Mouse (Mus musculus): ENCODE data around the gene Tmem95. TPM values are rescaled to one million over a fixed set of nuclear protein-coding genes. Genes with fewer than 3 reads are reported as not detected.
A peak's percentile ranks its signal among the peaks of the same experiment; 100 is the strongest.

Tmem95 gene
- polyA plus RNA-seq (2012; ENCODE audit: insufficient read depth, insufficient read length, low replicate concordance, missing spikeins) = not detected in 2 replicates

DNA sequence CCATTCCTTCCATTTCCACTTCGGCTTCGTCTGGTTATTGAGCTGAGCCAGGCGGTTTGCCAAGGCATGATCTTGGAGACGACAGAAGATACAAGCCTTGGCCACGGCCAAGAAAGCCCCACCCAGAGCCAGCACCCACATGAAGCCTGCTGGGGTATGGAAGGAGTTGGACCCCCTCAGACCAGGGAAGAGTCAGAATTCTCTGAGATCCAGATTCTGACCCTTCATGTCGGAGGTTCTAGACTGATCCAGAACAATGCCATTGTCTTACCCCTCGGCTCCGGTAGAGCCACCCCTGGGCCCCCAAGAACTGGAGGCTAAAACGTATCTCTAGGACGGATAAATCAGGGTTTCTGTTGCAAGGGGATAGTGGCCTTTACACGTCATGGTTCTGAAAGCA is at the start of gene Tmem95:
TSS of gene Tmem95 (minus strand) at position 141 of the 400 bp plus-strand sequence.
- Histone ChIP-seq H3K4me3 (ENCODE audit: insufficient read depth, low read depth, low read length) (no peak within 1 kb of the TSS), H3K4me1 (ENCODE audit: control insufficient read depth, insufficient read depth, low read length) (peaks cover 22% of the 10 kb centered on the region), H3K27ac (ENCODE audit: insufficient read depth, low read depth, low read length) (no peak within 1 kb of the TSS)
- TF ChIP-seq CTCF (IDR thresholded peaks at IDR 0.05; ENCODE audit: insufficient read depth, low read depth, low read length) = no peak
- TF ChIP-seq POLR2A (IDR thresholded peaks at IDR 0.05; ENCODE audit: insufficient read depth, low read depth, low read length) = no peak
- 80% methylated on average over 11 of the region's 11 CpGs for WGBS

DNA sequence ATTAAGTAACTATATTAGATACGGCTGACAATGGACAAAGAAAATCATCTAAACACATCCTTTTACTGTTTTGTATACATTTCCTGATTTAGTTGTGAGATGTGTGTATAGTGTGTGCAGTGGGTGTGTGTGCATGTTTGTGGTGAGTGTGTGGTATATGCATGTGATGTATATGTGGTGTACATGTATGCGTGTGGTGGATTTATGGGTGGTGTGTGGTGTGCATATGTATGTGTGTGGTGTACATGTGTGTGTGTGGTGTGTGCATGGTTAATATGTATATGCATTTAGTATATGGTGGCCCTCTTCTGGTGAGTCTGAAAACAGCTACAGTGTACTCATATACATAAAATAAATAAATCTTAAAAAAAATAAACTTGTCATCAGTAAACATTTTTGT is 49.7 kb upstream of the Tmem95 start:
- no peak overlapping the region for H3K4me3 ChIP-seq (ENCODE audit: insufficient read depth, low read depth, low read length)
- TF ChIP-seq CTCF (IDR thresholded peaks at IDR 0.05; ENCODE audit: insufficient read depth, low read depth, low read length) (no peak), POLR2A (IDR thresholded peaks at IDR 0.05; ENCODE audit: insufficient read depth, low read depth, low read length) (no peak)
- 99% methylated on average over 2 of the region's 2 CpGs for WGBS
- no peaks in the 10 kb centered on the region for H3K4me1 ChIP-seq (ENCODE audit: control insufficient read depth, insufficient read depth, low read length)
- H3K27ac ChIP-seq (ENCODE audit: insufficient read depth, low read depth, low read length) = no peak overlapping the region

DNA sequence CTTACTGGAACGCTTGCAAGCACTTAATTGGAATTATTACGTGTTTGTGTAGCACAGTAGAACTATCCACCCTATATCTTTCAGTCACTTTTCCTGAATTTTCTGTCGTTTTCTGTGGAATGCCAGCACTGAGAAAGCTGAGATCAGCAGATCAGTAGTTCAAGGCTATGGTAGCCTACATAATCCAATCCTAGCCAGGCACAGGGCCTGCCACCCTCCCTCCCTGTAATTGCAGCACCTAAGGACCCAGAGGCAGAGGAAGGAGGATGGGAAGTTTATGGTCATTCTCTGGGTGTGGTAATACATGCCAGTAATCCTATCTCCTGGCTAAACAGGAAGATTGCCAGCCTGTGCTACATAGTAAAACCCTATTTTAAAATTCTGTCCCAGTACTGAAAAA is 45.0 kb upstream of the Tmem95 start:
- TF ChIP-seq CTCF (IDR thresholded peaks at IDR 0.05; ENCODE audit: insufficient read depth, low read depth, low read length) = no peak
- TF ChIP-seq POLR2A (IDR thresholded peaks at IDR 0.05; ENCODE audit: insufficient read depth, low read depth, low read length) = no peak
- WGBS = 64% methylated on average over 3 of the region's 3 CpGs
- no peak overlapping the region for H3K4me3 ChIP-seq (ENCODE audit: insufficient read depth, low read depth, low read length)

DNA sequence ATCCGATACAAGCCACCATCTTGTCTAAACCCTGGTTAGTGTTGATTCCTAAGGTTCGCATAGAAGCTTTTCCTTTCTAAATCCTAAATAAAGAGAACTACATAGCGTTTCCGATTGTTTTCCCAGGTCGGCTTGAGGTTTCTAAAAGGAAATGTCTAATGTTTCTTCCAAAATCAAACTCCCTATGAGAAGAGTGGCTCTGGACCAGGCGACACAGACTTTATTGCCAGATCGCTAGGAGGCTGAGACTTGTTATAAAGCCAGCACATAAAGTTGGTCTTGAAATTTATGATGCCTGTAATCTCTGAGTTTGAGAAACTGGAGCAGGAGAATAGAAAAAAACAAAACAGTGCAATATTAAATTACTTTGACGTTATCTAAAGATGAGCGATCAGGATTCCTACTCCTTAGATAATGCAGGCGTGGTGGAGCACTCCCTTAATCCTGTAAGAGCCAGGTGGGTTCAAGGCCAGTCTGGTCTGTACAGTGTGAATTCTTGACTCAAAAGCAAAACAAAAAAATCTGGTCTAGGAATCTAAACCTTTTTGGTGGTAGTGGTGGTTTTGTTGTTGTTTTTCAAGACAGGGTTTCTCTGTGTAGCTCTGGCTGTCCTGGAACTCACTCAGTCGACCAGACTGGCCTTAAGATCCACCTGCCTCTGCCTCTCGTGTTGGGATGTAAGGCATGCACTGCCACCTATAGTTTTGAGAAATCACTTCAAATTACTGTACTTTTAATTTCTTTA is 44.4 kb upstream of the Tmem95 start:
- Histone ChIP-seq H3K27ac (ENCODE audit: insufficient read depth, low read depth, low read length) (peak overlapping the region; percentile 93), H3K4me1 (ENCODE audit: control insufficient read depth, insufficient read depth, low read length) (peaks cover 8% of the 10 kb centered on the region), H3K4me3 (ENCODE audit: insufficient read depth, low read depth, low read length) (peak overlapping the region; percentile 59)
- TF ChIP-seq POLR2A (IDR thresholded peaks at IDR 0.05; ENCODE audit: insufficient read depth, low read depth, low read length) (no peak), CTCF (IDR thresholded peaks at IDR 0.05; ENCODE audit: insufficient read depth, low read depth, low read length) (no peak)
- WGBS = 4% methylated on average over 12 of the region's 12 CpGs

More for the DNA sequence above, 45.0 kb upstream of the Tmem95 start:
- Histone ChIP-seq H3K27ac (ENCODE audit: insufficient read depth, low read depth, low read length) (no peak overlapping the region), H3K4me1 (ENCODE audit: control insufficient read depth, insufficient read depth, low read length) (peaks cover 8% of the 10 kb centered on the region)

DNA sequence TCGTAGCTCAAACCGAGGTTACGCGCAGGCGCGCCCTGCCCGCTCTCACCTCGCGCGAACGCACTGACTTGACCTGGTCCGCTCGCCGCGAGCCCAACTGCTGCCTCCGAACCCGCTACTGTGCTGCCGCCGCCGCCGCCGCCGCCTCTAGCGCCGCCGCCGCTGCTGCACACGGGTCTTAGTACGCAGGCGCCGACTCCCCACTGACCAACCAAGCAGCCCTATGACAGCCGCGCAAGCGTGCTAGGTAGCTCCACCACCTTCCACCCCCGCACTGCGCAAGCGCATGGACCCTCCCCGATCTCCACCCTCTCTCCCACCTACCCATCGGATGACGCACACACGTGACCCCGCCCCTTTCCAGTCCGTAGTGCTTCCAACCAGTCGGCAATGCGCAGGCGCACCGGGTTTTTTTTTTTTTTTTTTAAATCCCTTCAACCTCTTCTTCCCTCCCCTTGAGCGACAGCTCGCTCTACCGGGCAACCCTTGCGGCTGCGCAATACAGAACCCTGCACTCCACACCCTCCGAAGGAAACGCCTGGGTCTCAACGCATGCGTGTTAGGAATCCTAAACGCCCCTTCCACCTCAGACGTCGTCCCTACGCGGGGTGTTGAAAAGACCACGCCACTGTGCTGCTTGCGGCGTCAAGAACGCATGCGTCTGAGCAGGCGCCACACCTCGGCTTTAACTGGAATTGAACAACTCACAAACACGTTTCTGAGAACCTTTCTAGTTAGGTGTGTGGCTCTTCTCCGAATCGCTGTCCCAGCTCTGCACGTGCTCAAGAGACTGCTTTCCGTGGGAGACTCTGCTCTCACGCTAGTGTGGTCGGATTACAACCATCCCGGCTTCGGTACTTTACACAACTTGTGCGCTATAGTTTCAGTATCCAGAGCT is 43.5 kb upstream of the Tmem95 start, which contains the start of gene Eif5a:
TSS of gene Eif5a (minus strand) at position 845 of the 898 bp plus-strand sequence.
- WGBS = under 1% methylated on average over 78 of the region's 78 CpGs
- TF ChIP-seq POLR2A (IDR thresholded peaks at IDR 0.05; ENCODE audit: insufficient read depth, low read depth, low read length) (peak; percentile 69), CTCF (IDR thresholded peaks at IDR 0.05; ENCODE audit: insufficient read depth, low read depth, low read length) (0 out of 2 replicates have a peak, but pooled peaks have one; percentile 33)
- H3K4me3 ChIP-seq (ENCODE audit: insufficient read depth, low read depth, low read length) = peak within 1 kb of the TSS; percentile 100
- H3K27ac ChIP-seq (ENCODE audit: insufficient read depth, low read depth, low read length) = peak within 1 kb of the TSS; percentile 98
- H3K4me1 ChIP-seq (ENCODE audit: control insufficient read depth, insufficient read depth, low read length) = peaks cover 8% of the 10 kb centered on the region

DNA sequence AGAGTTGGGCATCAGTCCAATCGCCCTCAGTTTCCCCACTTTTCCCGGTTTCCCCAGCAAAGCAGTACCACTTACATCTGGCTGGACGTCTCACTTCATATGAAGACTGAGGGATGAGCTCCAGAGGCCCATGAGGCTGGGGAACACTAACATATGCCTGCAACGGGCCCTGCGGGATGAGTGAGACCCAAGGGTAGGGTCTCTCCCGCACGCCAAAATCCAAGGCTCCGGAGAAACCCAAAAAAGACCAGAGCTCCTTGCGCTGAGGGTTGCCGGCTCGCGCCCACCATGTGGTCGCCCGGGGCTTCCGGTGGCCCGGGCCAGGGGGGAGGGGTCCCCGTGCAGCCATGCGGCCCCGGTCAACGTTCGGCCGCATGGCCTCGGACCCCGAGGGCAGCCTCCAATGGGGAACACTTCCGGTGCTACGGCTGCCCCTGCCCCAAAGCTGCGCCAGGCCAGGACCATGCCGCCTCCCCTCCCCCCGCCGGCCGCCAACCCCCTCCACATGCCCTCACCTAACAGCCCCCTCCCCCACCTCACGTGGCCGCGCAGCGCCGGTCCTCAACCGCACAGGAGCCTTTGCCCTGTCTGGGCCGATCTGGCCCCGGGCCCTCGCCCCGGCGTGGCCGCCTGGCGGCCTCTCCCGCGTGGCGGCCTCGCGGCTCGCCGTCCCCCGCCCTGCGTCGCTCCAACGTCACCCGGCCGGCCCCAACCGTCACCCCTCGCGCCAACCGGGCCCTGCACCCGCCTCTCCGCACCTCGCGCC is 42.6 kb upstream of the Tmem95 start:
- H3K27ac ChIP-seq (ENCODE audit: insufficient read depth, low read depth, low read length) = peak overlapping the region; percentile 98
- WGBS = 1% methylated on average over 61 of the region's 65 CpGs
- H3K4me1 ChIP-seq (ENCODE audit: control insufficient read depth, insufficient read depth, low read length) = peaks cover 15% of the 10 kb centered on the region
- H3K4me3 ChIP-seq (ENCODE audit: insufficient read depth, low read depth, low read length) = peak overlapping the region; percentile 100
- TF ChIP-seq POLR2A (IDR thresholded peaks at IDR 0.05; ENCODE audit: insufficient read depth, low read depth, low read length) (no peak), CTCF (IDR thresholded peaks at IDR 0.05; ENCODE audit: insufficient read depth, low read depth, low read length) (no peak)

DNA sequence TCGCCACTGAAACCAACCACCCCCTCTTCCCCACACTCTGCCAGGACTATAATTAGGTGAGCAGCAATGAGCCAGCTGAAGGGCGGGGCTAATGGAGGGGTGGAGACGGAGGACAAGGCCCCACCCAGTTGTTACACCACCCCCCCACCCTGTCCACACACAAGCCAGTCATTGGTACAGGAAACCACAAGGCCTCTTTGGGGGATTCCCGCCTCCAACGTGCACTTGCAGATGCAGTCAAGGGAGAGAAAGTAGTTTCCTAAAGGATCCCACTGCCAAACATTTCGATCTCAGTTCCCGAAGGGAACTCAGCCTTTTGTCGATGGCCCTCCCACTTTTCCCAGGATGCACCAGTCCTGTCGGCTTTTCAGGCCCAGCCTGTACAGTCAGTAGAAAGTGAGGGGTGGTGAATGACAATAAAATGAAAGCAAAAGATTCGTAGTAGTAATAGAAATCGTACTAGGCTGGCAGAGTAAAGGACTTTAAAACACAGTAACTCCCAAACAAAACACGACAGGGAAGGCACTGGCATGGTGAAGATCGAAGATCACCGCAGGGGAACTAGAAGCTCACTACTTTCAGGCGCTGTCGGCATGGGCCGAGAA is 41.9 kb upstream of the Tmem95 start:
- H3K4me3 ChIP-seq (ENCODE audit: insufficient read depth, low read depth, low read length) = peak overlapping the region; percentile 100
- 1% methylated on average over 17 of the region's 17 CpGs for WGBS
- H3K4me1 ChIP-seq (ENCODE audit: control insufficient read depth, insufficient read depth, low read length) = peaks cover 20% of the 10 kb centered on the region
- TF ChIP-seq POLR2A (IDR thresholded peaks at IDR 0.05; ENCODE audit: insufficient read depth, low read depth, low read length) (no peak), CTCF (IDR thresholded peaks at IDR 0.05; ENCODE audit: insufficient read depth, low read depth, low read length) (no peak)
- H3K27ac ChIP-seq (ENCODE audit: insufficient read depth, low read depth, low read length) = 0 out of 2 replicates have a peak overlapping the region, but pooled peaks have one; percentile 28

DNA sequence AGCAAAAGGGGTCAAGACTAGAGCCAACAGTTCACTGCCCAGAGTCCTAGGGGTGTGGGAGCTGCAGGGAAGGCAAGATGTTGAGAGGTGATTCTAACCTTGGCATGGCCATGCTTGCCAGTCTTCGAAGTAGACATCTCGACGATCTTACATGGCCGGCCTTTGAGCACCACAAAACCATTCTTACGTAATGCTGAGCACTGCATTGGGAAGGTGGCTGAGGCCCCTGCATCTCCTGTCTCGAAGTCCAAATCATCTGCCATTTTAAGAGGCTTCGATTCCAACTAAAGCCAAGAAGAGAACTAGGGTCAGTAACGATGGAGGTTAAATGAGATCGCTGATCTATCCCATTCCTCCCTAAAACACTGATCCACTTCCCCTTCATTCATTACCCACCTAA is 41.2 kb upstream of the Tmem95 start:
- WGBS = 70% methylated on average over 9 of the region's 9 CpGs
- no peak overlapping the region for H3K27ac ChIP-seq (ENCODE audit: insufficient read depth, low read depth, low read length)

More for the DNA sequence above, 41.2 kb upstream of the Tmem95 start:
- peaks cover 21% of the 10 kb centered on the region for H3K4me1 ChIP-seq (ENCODE audit: control insufficient read depth, insufficient read depth, low read length)
- TF ChIP-seq CTCF (IDR thresholded peaks at IDR 0.05; ENCODE audit: insufficient read depth, low read depth, low read length) (no peak), POLR2A (IDR thresholded peaks at IDR 0.05; ENCODE audit: insufficient read depth, low read depth, low read length) (no peak)
- no peak overlapping the region for H3K4me3 ChIP-seq (ENCODE audit: insufficient read depth, low read depth, low read length)

Measured in olfactory bulb, adult 2 months (tissue).